Mouse (Mus musculus): ENCODE results near the gene Cpeb4. TPM values are rescaled to one million over a fixed set of nuclear protein-coding genes. Genes with fewer than 3 reads are reported as not detected.

Gene Cpeb4
- polyA plus RNA-seq, 1 experiment = 4.2 TPM

- Histone ChIP-seq H3K4me3 (no peak overlapping the region), H3K79me2 (ENCODE audit: control insufficient read depth, insufficient read depth) (no peaks in the 10 kb centered on the region), H3K27me3 (ENCODE audit: control insufficient read depth, insufficient read depth, insufficient read length) (no peaks in the 10 kb centered on the region), H3ac (ENCODE audit: control insufficient read depth, insufficient read length) (no peak overlapping the region), H3K4me2 (ENCODE audit: low read depth) (no peak overlapping the region), H3K36me3 (ENCODE audit: control insufficient read depth, insufficient read depth) (no peaks in the 10 kb centered on the region)
- TF ChIP-seq CEBPB (IDR thresholded peaks at IDR 0.05; ENCODE audit: insufficient read depth, poor library complexity, severe bottlenecking) (no peak), MAX (IDR thresholded peaks at IDR 0.05; ENCODE audit: low read depth) (no peak), SRF (IDR thresholded peaks at IDR 0.05; ENCODE audit: control insufficient read depth, insufficient read length, low read depth) (no peak), TCF3 (IDR thresholded peaks at IDR 0.05; ENCODE audit: insufficient read length, low read depth) (no peak), REST (IDR thresholded peaks at IDR 0.05; ENCODE audit: insufficient read depth, insufficient read length) (no peak), E2F4 (IDR thresholded peaks at IDR 0.05; ENCODE audit: insufficient read depth) (no peak), TCF12 (IDR thresholded peaks at IDR 0.05; ENCODE audit: insufficient read depth, poor library complexity, severe bottlenecking) (no peak), MYOG (IDR thresholded peaks at IDR 0.05; ENCODE audit: control insufficient read depth in 1 of 3, insufficient read depth in 1 of 3, insufficient read length in 2 of 3, low read depth in 2 of 3) (no peak), MYOD1 (IDR thresholded peaks at IDR 0.05; ENCODE audit: control insufficient read depth in 1 of 3, insufficient read length in 2 of 3, low read depth in 2 of 3) (no peak), POLR2AphosphoS2 (IDR thresholded peaks at IDR 0.05; ENCODE audit: insufficient read length, low read depth) (no peak), POLR2A (IDR thresholded peaks at IDR 0.05; ENCODE audit: insufficient read length, low read depth) (no peak), USF1 (IDR thresholded peaks at IDR 0.05; ENCODE audit: low read depth) (no peak)
These were observed 39.5 kb upstream of the Cpeb4 start for GRCm38 (mm10) chr11:31832439-31832980.

- H3K4me2 ChIP-seq (ENCODE audit: low read depth) = no peak overlapping the region
- H3K79me2 ChIP-seq (ENCODE audit: control insufficient read depth, insufficient read depth) = no peaks in the 10 kb centered on the region
- H3ac ChIP-seq (ENCODE audit: control insufficient read depth, insufficient read length) = no peak overlapping the region
- H3K4me3 ChIP-seq = no peak overlapping the region
- no peaks in the 10 kb centered on the region for H3K27me3 ChIP-seq (ENCODE audit: control insufficient read depth, insufficient read depth, insufficient read length)
- no peak for TF ChIP-seq SRF (IDR thresholded peaks at IDR 0.05; ENCODE audit: control insufficient read depth, insufficient read length, low read depth)
- TF ChIP-seq MAX (IDR thresholded peaks at IDR 0.05; ENCODE audit: low read depth) = no peak
- no peak for TF ChIP-seq CEBPB (IDR thresholded peaks at IDR 0.05; ENCODE audit: insufficient read depth, poor library complexity, severe bottlenecking)
- TF ChIP-seq USF1 (IDR thresholded peaks at IDR 0.05; ENCODE audit: low read depth) = no peak
- no peak for TF ChIP-seq E2F4 (IDR thresholded peaks at IDR 0.05; ENCODE audit: insufficient read depth)
- TF ChIP-seq POLR2A (IDR thresholded peaks at IDR 0.05; ENCODE audit: insufficient read length, low read depth) = no peak
- no peak for TF ChIP-seq POLR2AphosphoS2 (IDR thresholded peaks at IDR 0.05; ENCODE audit: insufficient read length, low read depth)
- no peak for TF ChIP-seq REST (IDR thresholded peaks at IDR 0.05; ENCODE audit: insufficient read depth, insufficient read length)
- TF ChIP-seq MYOG (IDR thresholded peaks at IDR 0.05; ENCODE audit: control insufficient read depth in 1 of 3, insufficient read depth in 1 of 3, insufficient read length in 2 of 3, low read depth in 2 of 3) = no peak
- no peak for TF ChIP-seq MYOD1 (IDR thresholded peaks at IDR 0.05; ENCODE audit: control insufficient read depth in 1 of 3, insufficient read length in 2 of 3, low read depth in 2 of 3)
- no peak for TF ChIP-seq TCF12 (IDR thresholded peaks at IDR 0.05; ENCODE audit: insufficient read depth, poor library complexity, severe bottlenecking)
- TF ChIP-seq TCF3 (IDR thresholded peaks at IDR 0.05; ENCODE audit: insufficient read length, low read depth) = no peak
- no peaks in the 10 kb centered on the region for H3K36me3 ChIP-seq (ENCODE audit: control insufficient read depth, insufficient read depth)
These were observed 38.5 kb upstream of the Cpeb4 start for GRCm38 (mm10) chr11:31833506-31833905.

GRCm38 (mm10) chr11:31835352-31835751, 36.7 kb upstream of the Cpeb4 start:
- Histone ChIP-seq H3K36me3 (ENCODE audit: control insufficient read depth, insufficient read depth) (no peaks in the 10 kb centered on the region), H3ac (ENCODE audit: control insufficient read depth, insufficient read length) (no peak overlapping the region), H3K4me2 (ENCODE audit: low read depth) (no peak overlapping the region), H3K79me2 (ENCODE audit: control insufficient read depth, insufficient read depth) (no peaks in the 10 kb centered on the region), H3K27me3 (ENCODE audit: control insufficient read depth, insufficient read depth, insufficient read length) (no peaks in the 10 kb centered on the region), H3K4me3 (no peak overlapping the region)
- TF ChIP-seq POLR2AphosphoS2 (IDR thresholded peaks at IDR 0.05; ENCODE audit: insufficient read length, low read depth) = no peak
- TF ChIP-seq MAX (IDR thresholded peaks at IDR 0.05; ENCODE audit: low read depth) = no peak
- no peak for TF ChIP-seq REST (IDR thresholded peaks at IDR 0.05; ENCODE audit: insufficient read depth, insufficient read length)
- no peak for TF ChIP-seq TCF12 (IDR thresholded peaks at IDR 0.05; ENCODE audit: insufficient read depth, poor library complexity, severe bottlenecking)
- TF ChIP-seq CEBPB (IDR thresholded peaks at IDR 0.05; ENCODE audit: insufficient read depth, poor library complexity, severe bottlenecking) = no peak
- TF ChIP-seq POLR2A (IDR thresholded peaks at IDR 0.05; ENCODE audit: insufficient read length, low read depth) = no peak
- no peak for TF ChIP-seq TCF3 (IDR thresholded peaks at IDR 0.05; ENCODE audit: insufficient read length, low read depth)
- no peak for TF ChIP-seq SRF (IDR thresholded peaks at IDR 0.05; ENCODE audit: control insufficient read depth, insufficient read length, low read depth)
- TF ChIP-seq E2F4 (IDR thresholded peaks at IDR 0.05; ENCODE audit: insufficient read depth) = no peak
- TF ChIP-seq USF1 (IDR thresholded peaks at IDR 0.05; ENCODE audit: low read depth) = no peak

GRCm38 (mm10) chr11:31837243-31837642, 34.8 kb upstream of the Cpeb4 start:
- Histone ChIP-seq H3K27me3 (ENCODE audit: control insufficient read depth, insufficient read depth, insufficient read length) (no peaks in the 10 kb centered on the region), H3K36me3 (ENCODE audit: control insufficient read depth, insufficient read depth) (no peaks in the 10 kb centered on the region), H3K4me3 (no peak overlapping the region), H3ac (ENCODE audit: control insufficient read depth, insufficient read length) (no peak overlapping the region), H3K4me2 (ENCODE audit: low read depth) (no peak overlapping the region), H3K79me2 (ENCODE audit: control insufficient read depth, insufficient read depth) (no peaks in the 10 kb centered on the region)
- no peak for TF ChIP-seq TCF12 (IDR thresholded peaks at IDR 0.05; ENCODE audit: insufficient read depth, poor library complexity, severe bottlenecking)
- no peak for TF ChIP-seq MYOG (IDR thresholded peaks at IDR 0.05; ENCODE audit: control insufficient read depth in 1 of 3, insufficient read depth in 1 of 3, insufficient read length in 2 of 3, low read depth in 2 of 3)

GRCm38 (mm10) chr11:31837753-31838152, 34.3 kb upstream of the Cpeb4 start:
- Histone ChIP-seq H3K79me2 (ENCODE audit: control insufficient read depth, insufficient read depth) (no peaks in the 10 kb centered on the region), H3K4me3 (no peak overlapping the region), H3K36me3 (ENCODE audit: control insufficient read depth, insufficient read depth) (no peaks in the 10 kb centered on the region), H3K27me3 (ENCODE audit: control insufficient read depth, insufficient read depth, insufficient read length) (no peaks in the 10 kb centered on the region), H3K4me2 (ENCODE audit: low read depth) (no peak overlapping the region), H3ac (ENCODE audit: control insufficient read depth, insufficient read length) (no peak overlapping the region)
- TF ChIP-seq E2F4 (IDR thresholded peaks at IDR 0.05; ENCODE audit: insufficient read depth) (no peak), REST (IDR thresholded peaks at IDR 0.05; ENCODE audit: insufficient read depth, insufficient read length) (no peak), SRF (IDR thresholded peaks at IDR 0.05; ENCODE audit: control insufficient read depth, insufficient read length, low read depth) (no peak), USF1 (IDR thresholded peaks at IDR 0.05; ENCODE audit: low read depth) (no peak), MYOG (IDR thresholded peaks at IDR 0.05; ENCODE audit: control insufficient read depth in 1 of 3, insufficient read depth in 1 of 3, insufficient read length in 2 of 3, low read depth in 2 of 3) (no peak), MYOD1 (IDR thresholded peaks at IDR 0.05; ENCODE audit: control insufficient read depth in 1 of 3, insufficient read length in 2 of 3, low read depth in 2 of 3) (no peak)

Data from myocyte (in vitro differentiated cells).